Mouse (Mus musculus): ENCODE results near the gene B4galt2.

Gene B4galt2

GRCm38 (mm10) chr4:117835531-117836111, 47.7 kb downstream of the B4galt2 start:
- DNase-seq (ENCODE audit: low spot score in 2 of 2): peak; percentile 55 to 68

- peak; percentile 32 to 52 for DNase-seq (ENCODE audit: low spot score in 2 of 2)
Observed at GRCm38 (mm10) chr4:117834845-117835530, 48.3 kb downstream of the B4galt2 start.

DNA sequence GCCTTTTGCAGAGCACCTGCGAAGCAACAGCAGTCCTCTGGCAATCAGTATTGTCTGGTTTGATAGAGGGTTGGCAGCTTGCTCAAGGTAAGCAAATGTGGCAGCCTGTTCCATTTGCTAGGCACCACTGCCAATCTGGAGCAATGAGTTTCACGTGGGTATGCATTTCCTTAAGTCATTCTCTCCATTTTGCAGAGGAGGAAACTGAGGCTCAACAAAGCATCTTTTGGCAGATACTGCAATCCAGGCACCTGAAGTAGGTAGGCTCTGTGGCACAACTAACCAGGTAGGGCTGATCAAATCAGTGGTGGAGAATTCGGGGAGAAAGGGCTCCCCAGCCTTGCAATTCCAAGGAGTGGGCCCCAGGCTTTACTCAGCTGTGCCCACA, 48.8 kb downstream of the B4galt2 start, which contains the start of gene Slc6a9:
Gene Slc6a9, plus strand, starts transcription at position 50 of the 388 bp plus-strand sequence.
- no peak for DNase-seq (ENCODE audit: low spot score in 2 of 2)

GRCm38 (mm10) chr4:117831920-117832691, 51.2 kb downstream of the B4galt2 start:
- DNase-seq (ENCODE audit: low spot score in 2 of 2): no peak

DNA sequence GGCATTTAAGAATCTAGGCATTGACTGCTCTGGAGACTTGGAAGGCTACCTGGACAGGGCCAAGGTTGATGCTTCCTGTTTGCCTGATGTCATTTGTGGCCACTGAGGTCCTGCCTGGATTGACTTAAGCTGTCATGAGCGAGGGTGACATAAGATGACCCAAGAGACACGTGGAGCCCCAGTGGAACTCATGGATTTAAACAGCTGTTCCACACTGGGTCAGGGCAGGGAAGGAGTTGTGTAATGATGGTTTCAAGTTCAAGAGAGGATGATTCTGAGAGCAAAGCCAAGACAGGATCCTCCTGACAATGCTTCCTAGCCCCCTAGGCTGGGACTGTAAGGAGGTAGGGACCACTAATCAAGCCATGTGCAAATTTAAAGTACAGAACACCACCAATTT, 51.8 kb downstream of the B4galt2 start:
- DNase-seq (ENCODE audit: low spot score in 2 of 2): no peak

- DNase-seq (ENCODE audit: low spot score in 2 of 2): no peak
Observed at GRCm38 (mm10) chr4:117830801-117831200, 52.5 kb downstream of the B4galt2 start.

DNA sequence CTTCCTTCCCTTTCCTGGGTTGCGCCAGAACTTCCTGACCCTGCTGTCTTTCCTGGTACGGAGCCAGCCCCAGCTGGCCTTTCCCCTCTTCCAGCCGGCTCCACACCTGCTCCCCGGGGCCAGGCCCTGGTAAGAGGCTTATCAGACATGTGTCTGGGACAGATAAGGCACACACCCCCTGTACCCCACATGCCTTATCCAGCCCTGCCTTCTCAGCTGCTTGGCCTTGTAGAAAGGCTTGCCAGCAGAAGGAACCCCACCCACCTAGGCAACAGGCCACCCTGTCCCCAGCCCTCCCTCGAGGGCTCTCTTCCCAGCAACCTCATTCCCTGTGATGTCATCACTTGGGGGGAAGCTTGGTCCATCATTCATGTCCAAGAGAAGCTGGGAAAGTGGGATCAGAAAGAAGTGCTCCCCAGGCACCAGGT, 53.1 kb downstream of the B4galt2 start:
- DNase-seq (ENCODE audit: low spot score in 2 of 2): no peak

- peak in 1 of 2 experiments; percentile 24 for DNase-seq (ENCODE audit: low spot score in 2 of 2)
Observed at GRCm38 (mm10) chr4:117829260-117830123, 53.8 kb downstream of the B4galt2 start.

DNA sequence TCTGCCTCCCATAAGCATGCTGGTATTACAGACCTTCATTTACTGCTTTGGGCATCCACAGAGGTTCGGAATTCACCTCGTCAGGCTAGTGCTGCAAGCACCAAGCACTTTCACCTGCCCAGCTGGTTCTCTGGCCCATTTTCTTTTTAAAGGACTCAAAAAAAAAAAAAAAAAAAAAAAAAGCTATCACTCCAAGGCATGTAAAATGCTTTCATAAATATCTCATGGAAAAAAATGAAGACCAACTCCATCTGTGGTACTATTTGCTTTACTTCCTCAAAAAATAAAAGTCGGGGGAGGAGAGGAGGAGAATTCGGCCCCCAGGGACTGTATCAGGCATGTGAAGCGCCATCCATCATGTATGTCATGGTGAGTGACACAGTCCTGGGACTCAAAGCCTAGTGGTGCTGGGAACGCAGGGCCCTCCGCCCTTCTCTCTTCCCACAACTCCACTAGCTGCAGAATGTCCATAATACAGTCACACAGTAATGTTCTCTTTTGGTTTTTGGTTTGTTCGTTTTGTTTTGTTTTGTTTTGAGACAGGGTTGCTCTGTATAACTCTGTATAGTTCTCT, 54.6 kb downstream of the B4galt2 start:
- DNase-seq (ENCODE audit: low spot score in 2 of 2): no peak

Measured in right cerebral cortex, postnatal 36 days (tissue).